Mouse (Mus musculus) right cerebral cortex, postnatal 36 days (tissue): Measurements from ENCODE around the gene Flt4.
"Not testable (repeated sequence)": the region's sequence is repeated elsewhere in the genome, so short reads cannot be mapped to it uniquely, and the experiment has no call there.

Experiments
- DNase-seq, 2 experiments: peaks; one replicate each; pipeline ENCODE4 v3.0.0; 2022; ENCODE audit warnings: low spot score in 2 of 2, mixed read lengths in 1 of 2

Gene Flt4

DNA sequence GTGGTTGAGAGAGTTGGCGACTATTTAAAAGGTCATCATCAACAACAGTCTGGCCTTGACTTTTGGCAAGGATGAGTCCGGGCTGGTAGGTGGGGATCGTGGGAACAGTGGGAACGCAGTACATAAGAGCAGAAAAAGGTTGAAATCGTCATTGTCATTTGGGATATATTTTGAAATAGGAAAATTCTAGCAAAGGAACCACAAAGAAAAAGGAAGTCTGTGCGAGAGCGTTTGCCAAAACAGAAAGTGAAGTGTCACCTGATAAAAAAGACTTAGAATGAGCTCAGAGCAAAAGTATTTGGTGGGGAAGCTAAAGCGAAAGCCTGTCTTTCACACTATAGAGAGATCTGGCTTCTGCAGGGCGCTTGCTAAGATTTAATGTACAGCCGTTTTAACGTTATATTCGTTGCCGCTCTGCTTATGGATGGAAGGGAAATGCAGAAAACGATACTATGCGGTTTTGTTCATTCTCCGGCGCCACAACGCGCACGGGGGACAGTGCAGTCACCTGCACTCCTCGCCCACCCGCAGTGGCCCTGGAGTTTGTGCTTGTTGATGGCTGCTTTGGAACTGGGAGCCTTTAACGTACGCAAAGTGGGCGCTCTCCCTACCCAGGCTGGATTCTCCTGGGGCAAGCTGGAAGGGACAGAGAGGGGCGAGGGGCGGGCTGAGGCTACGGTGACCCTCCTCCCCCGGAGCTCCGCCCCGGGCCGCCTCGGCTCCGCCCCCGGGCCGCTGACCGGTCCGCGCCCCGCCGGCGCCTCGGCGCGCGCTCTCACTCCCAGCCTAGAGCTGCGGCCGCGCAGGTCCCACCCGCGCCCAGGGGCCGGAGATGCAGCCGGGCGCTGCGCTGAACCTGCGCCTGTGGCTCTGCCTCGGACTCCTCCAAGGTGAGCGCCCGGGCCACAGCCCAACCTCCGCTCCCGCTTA is at the start of gene Flt4:
Gene Flt4 (plus strand): TSS at position 326 of the 930 bp plus-strand sequence.
- DNase-seq, result not testable (repeated sequence)

DNA sequence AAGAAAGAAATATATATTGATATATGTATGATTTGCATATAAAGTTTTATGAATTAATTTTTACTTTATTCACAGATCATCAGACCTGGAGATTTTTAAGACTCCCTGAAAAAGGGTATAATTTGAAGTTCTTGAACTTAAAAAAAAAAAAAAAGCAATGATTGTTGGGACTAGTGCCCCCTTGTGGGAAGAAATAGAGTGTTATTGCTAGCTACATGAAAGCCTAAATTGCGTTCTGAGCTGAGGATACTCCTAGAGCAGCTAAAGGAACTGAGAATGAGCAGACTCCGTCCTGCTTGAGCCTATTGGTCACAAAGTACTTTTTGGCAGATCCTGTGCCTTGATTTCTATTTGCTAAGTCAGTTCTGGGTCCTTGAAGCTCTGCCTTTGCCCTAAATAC is 34.0 kb upstream of the Flt4 start:
- not testable (repeated sequence) for DNase-seq

DNA sequence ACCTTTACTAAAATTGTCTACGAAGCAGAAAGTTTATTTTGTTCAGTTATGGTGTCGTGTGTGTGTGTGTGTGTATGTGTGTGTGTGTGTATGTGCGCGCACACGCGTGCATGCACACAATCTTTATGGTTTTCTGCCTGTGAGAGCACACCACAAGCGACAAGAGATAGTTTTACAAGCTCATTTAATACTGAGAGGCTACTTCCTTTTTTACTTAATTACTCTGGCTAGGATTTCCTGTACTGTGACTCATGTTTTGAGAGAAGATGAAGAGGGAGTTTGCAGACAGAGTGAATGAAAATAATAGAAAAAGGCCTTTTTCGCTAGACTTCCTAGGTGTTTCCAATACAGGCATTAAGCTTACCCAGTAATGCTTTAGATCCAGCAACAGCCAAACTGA is 28.6 kb upstream of the Flt4 start:
- not testable (repeated sequence) for DNase-seq

DNA sequence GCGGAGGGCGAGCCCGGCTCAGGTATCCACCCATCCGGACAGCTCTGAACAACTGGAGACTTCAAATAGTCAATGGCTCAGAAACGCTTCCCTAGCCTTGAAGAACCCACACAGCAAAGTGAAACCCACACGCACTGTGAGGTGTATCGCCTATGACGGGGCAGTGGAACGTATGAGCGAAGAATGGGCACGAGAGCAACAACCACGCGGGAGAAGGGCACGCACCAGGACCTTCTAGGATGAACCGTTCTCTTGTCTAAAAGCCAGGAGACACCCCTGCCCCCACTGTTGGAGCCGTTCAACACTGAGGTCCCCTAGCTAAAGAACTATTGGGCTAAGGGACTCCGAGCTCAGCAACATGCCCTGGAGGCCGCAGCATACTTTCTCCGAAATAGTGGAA is 18.9 kb upstream of the Flt4 start:
- no peak for DNase-seq

- DNase-seq, result not testable (repeated sequence)
These were observed 11.9 kb upstream of the Flt4 start for GRCm38 (mm10) chr11:49597149-49597548.

GRCm38 (mm10) chr11:49608306-49608705 is 757 bp upstream of the Flt4 start:
- DNase-seq, result not testable (repeated sequence)

- not testable (repeated sequence) for DNase-seq
These were observed 1.1 kb downstream of the Flt4 start for GRCm38 (mm10) chr11:49609868-49610824.

DNA sequence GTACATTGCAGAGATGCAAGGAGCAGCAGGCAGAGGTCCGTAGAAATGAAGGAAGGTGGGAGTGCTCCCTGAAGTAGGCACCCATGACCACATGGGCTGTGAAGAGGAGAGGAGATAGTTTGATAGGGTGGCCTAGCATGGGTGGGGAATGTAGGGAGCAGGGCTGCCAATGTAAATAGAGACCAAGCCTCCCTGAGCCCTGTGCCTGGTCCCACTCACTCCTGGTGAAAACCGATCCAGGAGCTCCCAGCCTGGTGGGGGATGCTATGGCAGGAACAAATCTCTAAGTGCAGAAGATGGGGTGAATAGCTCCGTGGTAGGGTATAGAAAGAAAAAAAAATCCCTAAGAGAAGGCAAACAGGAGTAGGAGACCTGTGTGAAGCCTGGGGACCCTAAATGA is 2.3 kb downstream of the Flt4 start:
- DNase-seq, result not testable (repeated sequence)

DNA sequence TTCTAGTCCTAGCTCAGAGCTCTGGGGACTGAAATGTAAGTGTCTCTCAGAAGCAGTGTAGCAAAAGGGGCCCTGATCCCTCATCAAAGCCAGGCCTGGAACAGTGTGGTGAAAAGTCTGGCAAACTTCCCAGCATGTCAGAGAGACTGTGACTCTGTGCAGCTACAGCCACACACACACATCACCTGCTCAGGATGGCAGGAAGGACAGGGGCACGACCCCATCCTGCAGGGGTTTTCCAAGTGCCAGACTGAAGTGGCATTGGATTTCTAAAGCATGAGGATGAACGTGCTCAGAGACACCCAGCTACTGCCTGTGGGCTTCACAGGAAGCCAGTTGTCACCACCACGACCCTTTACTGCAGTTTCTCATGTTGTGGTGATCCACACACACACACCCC is 3.1 kb downstream of the Flt4 start:
- DNase-seq, result no peak

- DNase-seq, result no peak
These were observed 4.3 kb downstream of the Flt4 start for GRCm38 (mm10) chr11:49613349-49613748.

DNA sequence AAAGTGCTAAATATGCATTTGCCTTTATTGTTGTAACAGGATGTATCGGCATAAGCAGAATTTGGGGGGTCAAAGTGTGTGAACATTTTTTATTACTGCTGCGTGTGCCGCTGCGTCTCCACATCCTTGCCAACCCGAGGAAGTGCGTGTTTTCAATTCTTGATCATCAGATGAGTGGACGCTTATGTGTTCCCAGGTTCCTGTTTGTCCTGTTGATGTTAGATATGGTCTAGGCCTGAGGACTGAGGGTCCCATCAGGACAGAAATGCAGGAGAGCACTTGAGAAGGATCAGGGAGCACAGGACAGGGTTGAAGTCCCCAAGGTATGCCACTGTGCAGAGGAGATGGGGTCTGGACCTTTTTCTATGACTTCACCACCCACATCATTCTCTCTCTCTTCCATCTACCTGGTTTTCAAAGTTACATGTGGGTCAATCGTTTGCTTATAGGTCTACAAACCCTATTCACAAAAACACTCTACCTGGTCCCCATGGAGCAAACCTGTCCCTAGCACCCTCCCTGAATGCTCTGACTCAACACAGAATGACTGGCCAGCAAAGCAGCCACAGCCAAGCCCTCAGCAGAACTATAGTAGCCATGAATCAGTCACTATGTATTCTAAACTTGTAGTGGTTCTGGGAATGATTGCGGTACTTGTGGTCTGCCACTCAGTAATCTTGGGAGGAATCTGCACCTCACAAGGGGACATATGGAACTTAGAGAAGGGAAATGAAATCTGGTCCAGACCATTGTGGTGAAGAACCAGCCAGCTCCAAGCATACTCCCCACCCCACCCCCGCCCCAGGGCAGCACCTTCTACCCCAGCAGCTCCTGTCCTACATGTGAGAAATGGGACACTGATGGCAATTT is 7.0 kb downstream of the Flt4 start:
- no peak for DNase-seq

GRCm38 (mm10) chr11:49618476-49618875 is 9.4 kb downstream of the Flt4 start:
- DNase-seq, result no peak

DNA sequence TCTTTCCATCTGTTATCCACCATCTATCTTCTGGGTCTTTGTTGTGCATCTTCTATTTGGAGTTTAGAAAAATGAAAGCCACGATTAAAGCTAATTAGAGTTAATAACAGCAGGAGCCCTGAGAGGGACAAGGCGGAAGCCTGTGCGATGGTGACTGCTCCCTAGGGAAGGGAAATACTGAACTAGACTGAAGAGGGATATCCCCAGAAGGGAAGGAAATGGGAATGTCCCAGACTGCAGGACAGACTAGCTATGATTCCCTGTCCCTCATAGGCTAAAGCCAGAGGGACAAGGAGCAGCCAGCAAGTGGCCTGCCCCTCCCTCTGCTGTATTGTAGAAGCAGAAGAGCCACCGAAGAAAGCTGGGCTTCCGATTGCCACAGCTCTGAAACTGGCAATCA is 12.9 kb downstream of the Flt4 start:
- no peak for DNase-seq

- no peak for DNase-seq
These were observed 15.1 kb downstream of the Flt4 start for GRCm38 (mm10) chr11:49624156-49624555.

- DNase-seq, result no peak
These were observed 16.8 kb downstream of the Flt4 start for GRCm38 (mm10) chr11:49625863-49626262.

DNA sequence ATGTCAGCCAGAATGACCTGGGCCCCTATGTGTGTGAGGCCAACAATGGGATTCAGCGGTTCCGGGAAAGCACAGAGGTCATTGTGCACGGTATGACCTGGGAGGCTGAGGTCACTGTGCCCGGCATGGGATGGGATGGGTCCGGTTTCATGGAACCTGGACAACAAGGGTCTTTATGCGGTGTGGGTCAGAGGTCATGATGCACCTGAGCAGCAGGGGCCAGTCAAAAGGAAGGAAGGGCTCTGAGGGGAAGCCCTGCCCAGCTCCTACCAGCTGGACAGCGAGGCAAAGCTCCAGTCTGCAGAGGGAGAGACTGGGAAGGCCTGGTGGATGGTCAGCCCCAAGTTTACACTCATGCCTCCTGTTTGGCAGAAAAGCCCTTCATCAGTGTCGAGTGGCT is 17.7 kb downstream of the Flt4 start:
- DNase-seq, result no peak

DNA sequence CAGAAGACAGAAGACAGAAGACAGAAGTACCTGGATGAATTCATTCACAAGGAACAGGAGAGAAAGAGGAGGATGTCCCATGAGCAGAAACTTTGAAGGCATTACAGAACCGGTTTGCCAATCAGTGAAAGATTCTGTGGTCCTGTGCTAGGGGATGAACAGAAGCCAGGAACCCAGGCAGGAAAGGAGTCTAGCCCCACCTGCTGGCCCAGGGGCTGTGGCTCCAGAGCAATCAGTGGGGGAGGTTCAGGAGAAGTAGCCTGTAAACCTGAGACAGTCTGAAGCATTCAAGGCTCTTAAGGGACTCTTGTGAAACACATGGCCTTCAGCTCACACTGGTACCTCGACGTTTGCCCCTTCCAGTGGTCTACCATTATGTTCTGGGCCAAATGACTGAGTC is 22.1 kb downstream of the Flt4 start:
- no peak for DNase-seq

DNA sequence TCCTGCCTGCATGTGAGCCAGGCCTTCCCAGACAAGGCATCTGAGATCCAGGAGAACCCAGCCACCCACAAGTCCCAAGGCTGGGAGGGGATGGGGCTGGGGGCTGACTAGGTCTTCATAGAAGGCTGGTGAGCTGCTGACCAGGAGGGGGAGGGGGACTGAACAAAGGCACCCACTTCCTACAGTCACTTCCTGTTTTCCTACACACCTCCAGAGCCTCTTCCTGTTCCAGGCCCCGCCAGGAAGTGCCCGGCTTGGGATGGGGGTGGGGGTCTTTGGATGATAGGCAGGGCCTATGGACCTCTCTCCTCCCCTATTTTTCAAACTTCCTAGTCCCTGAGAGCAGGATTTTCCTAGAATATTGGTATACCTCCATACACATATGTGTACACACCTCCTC is 23.2 kb downstream of the Flt4 start:
- DNase-seq, result no peak

DNA sequence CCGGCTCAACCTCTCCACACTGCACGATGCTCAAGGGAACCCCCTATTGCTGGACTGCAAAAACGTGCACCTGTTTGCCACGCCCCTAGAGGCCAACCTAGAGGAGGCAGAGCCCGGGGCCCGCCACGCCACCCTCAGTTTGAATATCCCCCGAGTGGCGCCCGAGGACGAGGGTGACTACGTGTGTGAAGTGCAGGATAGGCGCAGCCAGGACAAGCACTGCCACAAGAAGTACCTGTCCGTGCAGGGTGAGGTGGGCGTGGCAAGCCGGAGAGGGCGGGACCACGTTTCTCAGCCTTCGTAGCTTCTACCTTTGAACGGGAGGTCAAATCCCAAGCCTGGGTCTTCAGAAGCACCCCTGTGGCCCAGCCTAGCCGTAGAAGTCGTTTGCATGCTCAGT is 25.0 kb downstream of the Flt4 start:
- DNase-seq, result no peak

DNA sequence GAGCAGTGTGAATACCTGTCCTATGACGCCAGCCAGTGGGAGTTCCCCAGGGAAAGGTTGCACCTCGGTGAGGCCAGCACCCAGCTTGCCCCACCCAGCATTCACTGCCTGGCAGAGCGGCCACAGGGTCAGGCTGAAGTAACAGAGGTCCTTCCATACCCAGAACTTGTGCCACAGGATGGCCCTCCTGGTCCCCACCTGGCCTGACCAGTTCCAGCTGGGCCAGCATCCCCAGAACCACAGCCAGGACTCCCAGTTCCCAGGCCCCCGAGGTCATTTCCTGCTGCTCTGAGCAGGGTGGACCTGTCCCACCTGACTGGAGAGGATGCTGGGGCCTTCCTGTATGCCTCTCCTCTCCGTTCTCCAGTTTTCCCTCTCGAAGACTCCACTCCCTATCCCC is 26.6 kb downstream of the Flt4 start:
- no peak for DNase-seq

- no peak for DNase-seq
These were observed 27.4 kb downstream of the Flt4 start for GRCm38 (mm10) chr11:49636449-49636848.
